Mouse (Mus musculus) liver, embryonic 12.5 days (tissue): ENCODE measurements around the gene Fcrl6. TPM values are rescaled to one million over a fixed set of nuclear protein-coding genes. Genes with fewer than 3 reads are reported as not detected.
A peak's percentile ranks its signal among the peaks of the same experiment; 100 is the strongest.

Source experiments
- ATAC-seq: fragments of 200-750 bp; cut with Nextera tagmentation; 2 replicates; pipeline ENCODE4 v1.8.0; 2017; ENCODE audit warnings: moderate number of reproducible peaks, mild to moderate bottlenecking, moderate library complexity
- H3K27ac ChIP-seq: fragments of 300-500 bp; sonication (generic); 2 replicates; pipeline ENCODE4 v1.5.1; 2016; ENCODE audit warnings: mild to moderate bottlenecking
- H3K27me3 ChIP-seq: fragments of 300-500 bp; sonication (generic); replicated peaks from 2 replicates; pipeline ENCODE4 v1.6.1; 2016; ENCODE audit warnings: mild to moderate bottlenecking, moderate library complexity
- H3K36me3 ChIP-seq: fragments of 300-500 bp; sonication (generic); 2 replicates; pipeline ENCODE4 v1.6.1; 2016; ENCODE audit warnings: mild to moderate bottlenecking, moderate library complexity
- H3K4me1 ChIP-seq: fragments of 300-500 bp; sonication (generic); 2 replicates; pipeline ENCODE4 v1.6.1; 2016
- H3K4me2 ChIP-seq: fragments of 300-500 bp; sonication (generic); 2 replicates; pipeline ENCODE4 v1.6.1; 2016; ENCODE audit warnings: mild to moderate bottlenecking, moderate library complexity
- H3K4me3 ChIP-seq: fragments of 300-500 bp; sonication (generic); 2 replicates; pipeline ENCODE4 v1.5.1; 2016; ENCODE audit warnings: mild to moderate bottlenecking, moderate library complexity
- H3K9ac ChIP-seq: fragments of 300-500 bp; sonication (generic); 2 replicates; pipeline ENCODE4 v1.6.1; 2016; ENCODE audit warnings: mild to moderate bottlenecking, moderate library complexity
- H3K9me3 ChIP-seq: fragments of 300-500 bp; sonication (generic); replicated peaks from 2 replicates; pipeline ENCODE4 v1.6.1; 2016; ENCODE audit warnings: mild to moderate bottlenecking, moderate library complexity
- WGBS: fragments of 180-500 bp; shearing (Covaris S2); methylation state at CpG from one replicate; pipeline ENCODE4 v1.1.7; 2016; ENCODE audit not compliant: insufficient replicate concordance; 5-methylcytosine and 5-hydroxymethylcytosine counted together
- polyA plus RNA-seq: library from polyadenylated mRNA; unstranded; fragments of >200 nt; fragmentation: Nextera tagmentation; extraction: Ambion mirVana; gene quantifications from 2 replicates; pipeline ENCODE4 v1.2.1, GENCODE M21; 2016

The Fcrl6 gene
- polyA plus RNA-seq, result not detected in 2 replicates

DNA sequence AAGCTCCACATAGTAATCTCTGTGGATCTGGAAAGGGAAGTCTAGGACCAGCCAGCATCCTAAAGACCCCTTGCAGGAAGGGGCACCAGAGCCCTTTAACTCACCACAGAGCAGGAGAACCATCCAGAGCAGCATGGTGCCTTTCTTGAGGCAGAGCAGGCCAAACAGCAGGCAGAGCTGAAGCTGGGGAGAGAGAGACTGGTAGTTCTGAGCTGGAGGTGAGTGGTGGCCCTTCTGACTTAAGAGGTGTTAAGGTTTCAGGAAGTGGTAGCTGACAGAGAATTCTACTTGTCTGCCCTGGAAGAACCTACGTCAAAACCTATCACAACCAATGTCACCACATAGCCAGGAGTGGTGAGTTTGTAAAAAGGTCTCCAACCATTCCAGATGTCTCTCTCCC is at the start of gene Fcrl6:
Gene Fcrl6, minus strand, starts transcription at position 226 of the 400 bp plus-strand sequence.
- ATAC-seq, result no peak
- WGBS, result 13% methylated on average over 1 of the region's 1 CpGs
- Histone ChIP-seq H3K27ac (no peak within 1 kb of the TSS), H3K9me3 (no peaks in the 10 kb centered on the region), H3K9ac (no peak within 1 kb of the TSS), H3K27me3 (no peaks in the 10 kb centered on the region), H3K4me1 (no peaks in the 10 kb centered on the region), H3K4me3 (no peak within 1 kb of the TSS), H3K4me2 (no peak within 1 kb of the TSS), H3K36me3 (no peaks in the 10 kb centered on the region)

DNA sequence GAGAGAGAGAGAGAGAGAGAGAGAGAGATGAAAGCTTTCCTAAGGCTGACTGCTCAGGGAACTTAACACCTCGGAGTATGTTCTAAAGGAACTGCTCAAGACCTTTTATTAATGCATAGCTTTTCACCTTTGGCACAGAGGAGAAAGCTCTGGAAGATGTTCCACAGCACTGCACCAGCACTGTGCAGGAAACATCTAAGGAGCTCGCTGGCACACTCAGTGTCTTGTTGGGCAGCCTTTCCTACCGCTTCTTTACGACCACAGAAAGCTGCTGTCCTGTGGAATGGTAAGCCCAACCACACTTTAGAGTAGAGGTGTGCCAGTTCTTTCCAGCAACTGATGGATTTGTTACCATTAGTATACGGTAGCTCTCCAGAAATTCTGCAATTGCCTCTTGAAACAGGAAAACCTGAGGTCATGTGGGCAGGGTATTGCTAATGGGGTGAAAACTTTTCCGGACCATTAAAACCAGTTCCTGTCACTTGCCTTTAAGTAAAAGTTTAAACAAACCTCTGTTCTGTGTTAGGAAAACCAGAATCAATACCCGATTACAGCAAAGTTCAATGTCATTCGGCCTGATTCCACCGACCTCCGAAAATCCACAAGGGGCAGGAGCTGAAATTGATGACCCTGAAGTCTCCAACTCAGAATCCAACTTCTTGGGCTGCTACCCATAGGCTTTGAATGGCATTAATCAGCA is 49.1 kb upstream of the Fcrl6 start:
- Histone ChIP-seq H3K36me3 (no peaks in the 10 kb centered on the region), H3K9ac (no peak overlapping the region), H3K27ac (no peak overlapping the region), H3K4me1 (no peaks in the 10 kb centered on the region), H3K4me3 (no peak overlapping the region), H3K9me3 (no peaks in the 10 kb centered on the region), H3K4me2 (no peak overlapping the region), H3K27me3 (no peaks in the 10 kb centered on the region)
- 0 out of 2 replicates have a peak, but pooled peaks have one; percentile 22 for ATAC-seq
- WGBS, result 61% methylated on average over 10 of the region's 10 CpGs

GRCm38 (mm10) chr1:172650519-172651287 is 48.4 kb upstream of the Fcrl6 start:
- Histone ChIP-seq H3K4me3 (no peak overlapping the region), H3K9me3 (no peaks in the 10 kb centered on the region), H3K9ac (no peak overlapping the region), H3K27me3 (no peaks in the 10 kb centered on the region), H3K4me1 (no peaks in the 10 kb centered on the region), H3K36me3 (no peaks in the 10 kb centered on the region), H3K27ac (no peak overlapping the region), H3K4me2 (no peak overlapping the region)
- ATAC-seq, result no peak
- WGBS, result 41% methylated on average over 8 of the region's 8 CpGs

- Histone ChIP-seq H3K36me3 (no peaks in the 10 kb centered on the region), H3K9ac (no peak overlapping the region), H3K27me3 (no peaks in the 10 kb centered on the region), H3K4me1 (no peaks in the 10 kb centered on the region), H3K27ac (no peak overlapping the region), H3K4me2 (no peak overlapping the region), H3K4me3 (no peak overlapping the region), H3K9me3 (no peaks in the 10 kb centered on the region)
- no peak for ATAC-seq
- 65% methylated on average over 9 of the region's 9 CpGs for WGBS
These were observed 47.0 kb upstream of the Fcrl6 start for GRCm38 (mm10) chr1:172649396-172649795.

DNA sequence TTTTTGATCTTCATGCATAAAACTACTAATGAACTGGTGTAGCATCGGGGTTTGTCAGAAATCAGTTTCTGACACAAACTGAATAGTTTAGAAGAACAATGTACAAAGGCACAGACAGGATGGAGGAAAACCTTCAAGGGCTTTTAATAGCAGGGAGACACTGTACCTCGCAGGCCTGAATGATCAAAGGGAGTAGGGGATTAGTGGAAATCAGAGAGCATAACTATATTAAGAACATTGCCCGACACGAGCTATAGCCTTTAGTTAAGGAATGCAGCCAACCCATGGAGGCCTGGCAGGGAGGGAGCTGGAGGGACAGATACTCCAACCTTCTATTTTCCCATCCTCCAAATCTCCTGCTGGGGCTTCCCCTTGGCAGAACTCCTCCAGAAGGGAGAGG is 44.9 kb upstream of the Fcrl6 start:
- no peak overlapping the region for H3K27ac ChIP-seq
- no peaks in the 10 kb centered on the region for H3K9me3 ChIP-seq
- no peaks in the 10 kb centered on the region for H3K4me1 ChIP-seq
- H3K27me3 ChIP-seq, result no peaks in the 10 kb centered on the region
- 51% methylated on average over 4 of the region's 4 CpGs for WGBS
- H3K4me3 ChIP-seq, result no peak overlapping the region
- no peak overlapping the region for H3K4me2 ChIP-seq
- H3K36me3 ChIP-seq, result no peaks in the 10 kb centered on the region
- no peak overlapping the region for H3K9ac ChIP-seq
- ATAC-seq, result no peak

DNA sequence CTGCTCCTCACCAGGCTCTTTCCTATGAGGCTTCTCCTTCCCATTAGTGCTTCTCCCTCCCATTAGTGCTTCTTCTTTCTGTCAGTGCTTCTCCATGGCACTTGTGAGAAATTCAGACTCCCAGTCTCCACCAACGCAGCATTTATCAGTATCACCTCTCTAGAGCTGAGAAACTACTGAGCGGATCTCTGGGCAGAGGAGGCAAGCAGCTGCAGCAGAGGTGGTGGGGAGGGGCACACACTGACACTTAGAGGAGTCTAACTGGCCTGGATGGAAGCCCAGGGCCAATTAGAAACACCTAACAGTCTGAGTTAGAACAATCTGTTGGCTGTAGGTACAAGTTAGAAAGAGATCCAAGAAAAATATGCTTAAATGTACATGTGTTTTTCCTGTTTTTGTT is 36.4 kb upstream of the Fcrl6 start:
- Histone ChIP-seq H3K27ac (no peak overlapping the region), H3K9me3 (no peaks in the 10 kb centered on the region), H3K27me3 (no peaks in the 10 kb centered on the region), H3K9ac (no peak overlapping the region), H3K4me1 (no peaks in the 10 kb centered on the region), H3K4me3 (no peak overlapping the region), H3K36me3 (no peaks in the 10 kb centered on the region), H3K4me2 (no peak overlapping the region)
- 27% methylated on average over 2 of the region's 2 CpGs for WGBS
- no peak for ATAC-seq

- Histone ChIP-seq H3K9me3 (no peaks in the 10 kb centered on the region), H3K9ac (no peak overlapping the region), H3K27ac (no peak overlapping the region), H3K4me3 (no peak overlapping the region), H3K4me1 (0 out of 2 replicates have a peak, but pooled peaks cover 4% of the 10 kb centered on the region), H3K4me2 (no peak overlapping the region), H3K27me3 (no peaks in the 10 kb centered on the region), H3K36me3 (no peaks in the 10 kb centered on the region)
- no peak for ATAC-seq
- WGBS, result 59% methylated on average over 4 of the region's 4 CpGs
These were observed 35.5 kb upstream of the Fcrl6 start for GRCm38 (mm10) chr1:172637801-172638200.

DNA sequence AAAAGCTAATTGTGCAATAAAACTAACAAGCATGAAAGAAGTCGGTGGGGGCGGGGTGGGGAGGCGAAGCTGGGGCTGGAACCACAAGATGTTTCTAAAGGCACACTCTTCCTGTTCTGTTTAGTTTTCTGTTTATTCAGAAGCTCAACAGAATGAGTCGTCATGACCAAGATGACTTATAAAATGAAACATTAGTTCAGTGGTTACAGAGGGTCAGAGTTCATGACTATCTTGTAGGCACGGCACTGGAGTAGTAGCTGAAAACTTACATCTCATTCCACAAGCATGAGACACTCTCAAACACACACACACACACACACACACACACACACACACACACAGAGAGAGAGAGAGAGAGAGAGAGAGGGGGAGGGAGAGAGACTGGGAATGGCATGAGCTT is 33.9 kb upstream of the Fcrl6 start:
- peaks cover 10% of the 10 kb centered on the region; the same call in 1 of the 2 replicates for H3K4me1 ChIP-seq
- H3K9me3 ChIP-seq, result no peaks in the 10 kb centered on the region
- H3K4me3 ChIP-seq, result no peak overlapping the region
- H3K4me2 ChIP-seq, result no peak overlapping the region
- no peak overlapping the region for H3K27ac ChIP-seq
- H3K9ac ChIP-seq, result no peak overlapping the region
- ATAC-seq, result no peak
- no peaks in the 10 kb centered on the region for H3K36me3 ChIP-seq
- WGBS, result 80% methylated on average over 5 of the region's 5 CpGs
- no peaks in the 10 kb centered on the region for H3K27me3 ChIP-seq

DNA sequence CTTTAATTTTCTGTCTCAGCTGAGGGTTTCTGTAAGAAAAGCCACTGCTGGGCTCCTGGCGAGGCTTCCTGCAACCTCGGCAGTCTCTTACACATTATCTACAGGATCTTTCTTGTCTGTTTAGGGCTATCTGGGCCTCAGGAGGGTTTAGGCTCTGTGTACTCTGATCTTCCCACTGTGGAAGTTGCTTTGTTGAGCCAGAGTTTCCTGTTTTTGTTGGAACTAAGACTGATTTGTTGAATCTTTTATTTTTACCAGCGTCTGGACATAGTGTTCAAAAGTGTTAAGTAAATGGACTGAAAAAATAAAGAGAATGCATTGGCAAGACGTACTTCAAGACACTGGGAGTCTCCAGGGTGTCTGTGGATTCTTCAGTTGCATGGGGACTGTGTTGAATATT is 32.9 kb upstream of the Fcrl6 start:
- no peak for ATAC-seq

GRCm38 (mm10) chr1:172634136-172634535 is 31.8 kb upstream of the Fcrl6 start:
- no peak overlapping the region for H3K9ac ChIP-seq
- 83% methylated on average over 2 of the region's 2 CpGs for WGBS

More for the DNA sequence above, 32.9 kb upstream of the Fcrl6 start:
- WGBS, result 30% methylated on average over 4 of the region's 4 CpGs
- no peak overlapping the region for H3K4me2 ChIP-seq
- H3K27ac ChIP-seq, result no peak overlapping the region
- H3K9me3 ChIP-seq, result no peaks in the 10 kb centered on the region
- H3K27me3 ChIP-seq, result no peaks in the 10 kb centered on the region
- peaks cover 10% of the 10 kb centered on the region; the same call in 1 of the 2 replicates for H3K4me1 ChIP-seq
- no peak overlapping the region for H3K9ac ChIP-seq
- H3K36me3 ChIP-seq, result no peaks in the 10 kb centered on the region
- H3K4me3 ChIP-seq, result no peak overlapping the region

DNA sequence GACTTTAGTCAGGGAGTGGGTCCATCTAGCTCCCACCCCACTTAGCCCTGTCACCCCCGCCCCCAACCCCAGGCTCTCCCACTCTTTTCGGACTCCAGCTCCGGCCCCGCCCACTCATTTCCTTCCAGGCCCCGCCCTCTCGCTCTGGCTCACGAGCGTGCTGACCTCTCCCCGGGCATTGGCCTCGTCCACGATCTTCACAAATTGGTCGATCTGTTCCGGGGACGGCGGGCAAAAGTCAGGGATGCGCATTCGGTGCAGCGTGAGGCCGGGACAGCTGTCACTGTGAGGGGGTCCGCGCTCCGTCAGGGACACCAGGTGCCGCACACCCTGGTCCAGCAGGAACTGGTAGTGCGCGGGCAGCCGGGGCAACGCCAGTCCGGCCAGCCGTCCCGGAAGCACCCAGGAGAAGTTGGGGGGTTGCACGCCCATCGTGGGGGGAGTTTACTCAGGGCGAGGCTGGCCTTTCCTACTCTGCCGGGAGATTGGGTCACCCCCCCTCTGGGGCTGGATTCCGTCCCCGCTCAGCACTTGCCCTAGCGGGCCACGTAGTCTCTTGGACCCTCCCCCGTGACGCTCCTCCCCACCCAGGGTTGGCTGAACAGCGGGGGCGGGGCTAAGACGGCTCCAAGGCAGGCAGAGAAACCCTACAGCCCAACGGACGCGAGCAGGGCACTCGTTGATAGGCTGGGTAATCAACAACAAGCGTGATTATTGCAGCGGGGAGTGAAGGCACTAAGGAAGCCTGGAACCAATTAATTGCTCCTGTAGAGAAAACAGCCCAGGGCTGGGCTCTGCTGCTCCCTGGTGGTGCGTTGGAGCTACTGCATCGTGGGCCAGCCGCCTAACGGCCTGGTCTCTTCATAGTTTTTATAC is 30.3 kb upstream of the Fcrl6 start, which contains the start of gene Dusp23:
Gene Dusp23, minus strand, starts transcription at position 512 of the 876 bp plus-strand sequence.
- peak within 1 kb of the TSS; percentile 69 for H3K4me3 ChIP-seq
- under 1% methylated on average over 53 of the region's 53 CpGs for WGBS
- H3K9me3 ChIP-seq, result no peaks in the 10 kb centered on the region
- peak; percentile 98 for ATAC-seq
- peak within 1 kb of the TSS; percentile 80 for H3K27ac ChIP-seq
- H3K4me2 ChIP-seq, result peak within 1 kb of the TSS; percentile 93
- H3K36me3 ChIP-seq, result no peaks in the 10 kb centered on the region
- H3K27me3 ChIP-seq, result no peaks in the 10 kb centered on the region
- H3K4me1 ChIP-seq, result peaks cover 10% of the 10 kb centered on the region; the same call in 1 of the 2 replicates
- H3K9ac ChIP-seq, result peak within 1 kb of the TSS; percentile 72

More at GRCm38 (mm10) chr1:172634136-172634535, 31.8 kb upstream of the Fcrl6 start:
- no peak overlapping the region for H3K4me2 ChIP-seq
- no peak overlapping the region for H3K4me3 ChIP-seq
- no peak for ATAC-seq
- H3K36me3 ChIP-seq, result no peaks in the 10 kb centered on the region
- H3K27me3 ChIP-seq, result no peaks in the 10 kb centered on the region
- H3K4me1 ChIP-seq, result peaks cover 10% of the 10 kb centered on the region; the same call in 1 of the 2 replicates
- no peaks in the 10 kb centered on the region for H3K9me3 ChIP-seq
- no peak overlapping the region for H3K27ac ChIP-seq
